ENCODE assay signal across 11 mouse cellular contexts in the genomic region with DNA sequence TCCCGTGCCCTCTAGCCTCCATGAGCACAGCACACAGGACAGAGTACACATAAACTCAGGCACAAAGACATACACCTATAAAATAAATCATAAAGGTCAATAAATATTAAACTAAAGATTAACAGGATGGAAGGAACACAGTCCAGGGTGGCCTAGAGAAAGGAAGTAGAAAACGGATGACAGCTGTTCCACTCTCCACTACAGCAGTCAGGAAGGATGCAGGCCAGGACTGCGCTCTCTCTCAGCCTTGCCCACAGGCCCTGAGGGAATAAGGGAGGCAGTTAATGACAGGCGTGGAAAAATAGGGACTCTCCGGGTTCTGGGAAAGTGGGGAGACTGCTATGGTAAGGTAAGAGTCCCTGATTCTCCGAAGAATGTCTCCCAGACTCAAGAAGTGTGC. TPM values are rescaled to one million over a fixed set of nuclear protein-coding genes. Genes with fewer than 3 reads are reported as not detected.
A peak's percentile ranks its signal among the peaks of the same experiment; 100 is the strongest.
DNase-seq lines count a peak whose midpoint lies in the region; ATAC-seq and TF ChIP-seq lines count a peak whose summit lies in the region.
"Had no signal": no experiment of that assay in that cellular context is flagged by ENCODE, and none has a peak within 500 bp of the region (broad histone marks: within the 10 kb centered on the region; RNA-seq: fewer than 3 reads in every experiment).

No protein-coding gene starts in this region.

- H3K27me3 ChIP-seq in liver, embryonic 16.5 days (ENCODE audit: control insufficient read depth, insufficient read depth, low read depth, low read length) = no peaks in the 10 kb centered on the region
- H3K27me3 ChIP-seq in liver, postnatal 0 days (ENCODE audit: insufficient read depth, low read length) = no peaks in the 10 kb centered on the region
- H3K27me3 ChIP-seq in MEL (ENCODE audit: control insufficient read depth in 1 of 2, insufficient read depth in 2 of 2, low read length in 2 of 2) (no peaks in the 10 kb centered on the region), myocyte (ENCODE audit: control insufficient read depth, insufficient read depth, insufficient read length) (no peaks in the 10 kb centered on the region)
- H3K27me3 ChIP-seq: midbrain, embryonic 12.5 days had no signal

- no peak overlapping the region for H3K4me2 ChIP-seq in liver, embryonic 16.5 days (ENCODE audit: low read depth, low read length)
- H3K4me2 ChIP-seq in liver, postnatal 0 days (ENCODE audit: low read depth, low read length) = no peak overlapping the region
- peak overlapping the region; percentile 44 for H3K4me2 ChIP-seq in myocyte (ENCODE audit: low read depth)
- H3K4me2 ChIP-seq: midbrain, embryonic 12.5 days had no signal

- H3K79me2 ChIP-seq in MEL (ENCODE audit: control insufficient read depth, insufficient read depth, low read length, poor library complexity) (no peaks in the 10 kb centered on the region), myocyte (ENCODE audit: control insufficient read depth, insufficient read depth) (no peaks in the 10 kb centered on the region)

- DNase-seq in gastrocnemius, adult 2 months = no peak
- DNase-seq in gastrocnemius, postnatal 25 days = no peak
- no peak for DNase-seq in liver, postnatal 0 days
- DNase-seq in MEL (ENCODE audit: low read depth, low spot score) = no peak
- DNase-seq in frontal cortex, postnatal 36 days (ENCODE audit: low spot score in 2 of 2) = no peak
- DNase-seq in thymus, postnatal 25 days = no peak

- WGBS in liver, embryonic 16.5 days (ENCODE audit: insufficient replicate concordance) = 65% methylated on average over 6 of the region's 6 CpGs
- 70% methylated on average over 6 of the region's 6 CpGs for WGBS in liver, postnatal 0 days (ENCODE audit: insufficient replicate concordance)

- H3K27ac ChIP-seq in gastrocnemius, adult 2 months = peak overlapping the region; percentile 56
- H3K27ac ChIP-seq in liver, embryonic 16.5 days (ENCODE audit: low read length) = no peak overlapping the region
- no peak overlapping the region for H3K27ac ChIP-seq in liver, postnatal 0 days (ENCODE audit: low read depth)
- H3K27ac ChIP-seq in MEL (ENCODE audit: control insufficient read depth, low read depth, low read length) = no peak overlapping the region
- H3K27ac ChIP-seq: liver, embryonic 14.5 days; midbrain, embryonic 12.5 days had no signal

- intact Hi-C loops in gastrocnemius, adult 2 months (cut with DNase I) = loop anchor here (2.0 to 5.0 kb wide), 2 partner anchors 44 to 261 kb away; partner anchors contain the start of gene Tbrg4

- TF ChIP-seq POLR2A in MEL (IDR thresholded peaks at IDR 0.05; ENCODE audit: control insufficient read depth in 1 of 2, insufficient read depth in 1 of 2, low read depth in 1 of 2, low read length in 2 of 2, poor library complexity in 1 of 2) = 0 out of 4 replicates have a peak, but pooled peaks of 1 of the 2 experiments have one; percentile 2
- no peak for TF ChIP-seq POLR2A in myocyte (IDR thresholded peaks at IDR 0.05; ENCODE audit: insufficient read length, low read depth)

- no peak for TF ChIP-seq CTCF in gastrocnemius, adult 2 months (IDR thresholded peaks at IDR 0.05)
- TF ChIP-seq CTCF in liver, postnatal 0 days (IDR thresholded peaks at IDR 0.05; ENCODE audit: low read depth) = no peak
- TF ChIP-seq CTCF in MEL (IDR thresholded peaks at IDR 0.05 in 2 of 3, conservative IDR thresholded peaks at IDR 0.05 in 1 of 3; ENCODE audit: control insufficient read depth in 1 of 3, insufficient read depth in 1 of 3, low read depth in 2 of 3, low read length in 3 of 3, poor library complexity in 1 of 3, severe bottlenecking in 1 of 3) = no peak

- no peak for TF ChIP-seq EP300 in liver, postnatal 0 days (IDR thresholded peaks at IDR 0.05; ENCODE audit: low read depth)
- no peak for TF ChIP-seq EP300 in MEL (IDR thresholded peaks at IDR 0.05; ENCODE audit: low read depth in 1 of 2, low read length in 2 of 2)

- H3K4me1 ChIP-seq in liver, embryonic 16.5 days (ENCODE audit: control insufficient read depth, low read depth, low read length) = peaks cover 3% of the 10 kb centered on the region; the same call in 1 of the 2 replicates
- peaks cover 9% of the 10 kb centered on the region for H3K4me1 ChIP-seq in liver, postnatal 0 days (ENCODE audit: insufficient read depth)
- H3K4me1 ChIP-seq in MEL (ENCODE audit: control insufficient read depth in 1 of 2, insufficient read depth in 2 of 2, low read length in 2 of 2) = peaks cover 0 to 14% of the 10 kb centered on the region in 2 experiments; a peak in 1 of 4 replicates
- H3K4me1 ChIP-seq: midbrain, embryonic 12.5 days had no signal

- ATAC-seq in liver, embryonic 16.5 days (ENCODE audit: low read depth) = 0 out of 2 replicates have a peak, but pooled peaks have one; percentile 12
- ATAC-seq in liver, postnatal 0 days = no peak

- no peaks in the 10 kb centered on the region for H3K9me3 ChIP-seq in liver, embryonic 16.5 days (replicated peaks; ENCODE audit: control insufficient read depth, low read length)
- no peaks in the 10 kb centered on the region for H3K9me3 ChIP-seq in liver, postnatal 0 days (ENCODE audit: low read length)
- no peaks in the 10 kb centered on the region for H3K9me3 ChIP-seq in MEL (replicated peaks; ENCODE audit: insufficient read depth, low read length)
- H3K9me3 ChIP-seq: midbrain, embryonic 12.5 days had no signal

- no peaks in the 10 kb centered on the region for H3K36me3 ChIP-seq in liver, embryonic 16.5 days (ENCODE audit: control insufficient read depth, insufficient read depth)
- H3K36me3 ChIP-seq in liver, postnatal 0 days (replicated peaks; ENCODE audit: insufficient read depth, low read length) = no peaks in the 10 kb centered on the region
- H3K36me3 ChIP-seq in MEL (ENCODE audit: control insufficient read depth in 1 of 2, insufficient read depth in 2 of 2, low read length in 2 of 2) = peaks cover 0 to 8% of the 10 kb centered on the region in 2 experiments; a peak in 2 of 4 replicates
- no peaks in the 10 kb centered on the region for H3K36me3 ChIP-seq in myocyte (ENCODE audit: control insufficient read depth, insufficient read depth)
- H3K36me3 ChIP-seq: midbrain, embryonic 12.5 days had no signal

- H3K9ac ChIP-seq in liver, embryonic 16.5 days (ENCODE audit: low read depth, low read length) = no peak overlapping the region
- no peak overlapping the region for H3K9ac ChIP-seq in liver, postnatal 0 days (replicated peaks)
- H3K9ac ChIP-seq in MEL (ENCODE audit: control insufficient read depth, low read depth, low read length, poor library complexity, severe bottlenecking) = peak overlapping the region; percentile 12
- H3K9ac ChIP-seq: liver, embryonic 14.5 days; midbrain, embryonic 12.5 days had no signal

- TF ChIP-seq RAD21 in MEL (IDR thresholded peaks at IDR 0.05; ENCODE audit: low read depth, low read length) = no peak

- H3K4me3 ChIP-seq in gastrocnemius, adult 2 months = no peak overlapping the region
- no peak overlapping the region for H3K4me3 ChIP-seq in liver, embryonic 16.5 days (ENCODE audit: low read depth, low read length)
- no peak overlapping the region for H3K4me3 ChIP-seq in liver, postnatal 0 days (ENCODE audit: low read depth, low read length)
- H3K4me3 ChIP-seq in MEL (ENCODE audit: control insufficient read depth in 1 of 2, insufficient read depth in 1 of 2, low read depth in 2 of 2, low read length in 2 of 2) = no peak overlapping the region
- H3K4me3 ChIP-seq in myocyte = no peak overlapping the region
- H3K4me3 ChIP-seq: erythroblast, embryonic 14.5 days; midbrain, embryonic 12.5 days had no signal

- H3ac ChIP-seq in myocyte (ENCODE audit: control insufficient read depth, insufficient read length) = no peak overlapping the region

TF ChIP-seq in MEL, 35 proteins besides CTCF, POLR2A, EP300 and RAD21 (continues in another document):
- no peak for TF ChIP-seq UBTF (IDR thresholded peaks at IDR 0.05; ENCODE audit: borderline replicate concordance, insufficient read depth, low read depth, low read length)
- no peak for TF ChIP-seq ZC3H11A (IDR thresholded peaks at IDR 0.05; ENCODE audit: low read depth, low read length)
- TF ChIP-seq ZMIZ1 (IDR thresholded peaks at IDR 0.05; ENCODE audit: low read depth, low read length) = no peak
- TF ChIP-seq NRF1 (IDR thresholded peaks at IDR 0.05; ENCODE audit: insufficient read depth, low read depth, low read length, poor library complexity, severe bottlenecking) = no peak
- TF ChIP-seq POLR2AphosphoS5 (IDR thresholded peaks at IDR 0.05; ENCODE audit: borderline replicate concordance, low read depth, low read length) = no peak
- TF ChIP-seq ZKSCAN1 (IDR thresholded peaks at IDR 0.05; ENCODE audit: low read depth, low read length) = no peak
- TF ChIP-seq USF1 (IDR thresholded peaks at IDR 0.05; ENCODE audit: low read depth, low read length) = no peak

TF ChIP-seq in myocyte, 11 proteins besides CTCF, POLR2A, EP300 and RAD21 (continues in another document):
- TF ChIP-seq REST (IDR thresholded peaks at IDR 0.05; ENCODE audit: insufficient read depth, insufficient read length) (no peak), MYOD1 (IDR thresholded peaks at IDR 0.05; ENCODE audit: control insufficient read depth in 1 of 3, insufficient read length in 2 of 3, low read depth in 2 of 3) (no peak), POLR2AphosphoS2 (IDR thresholded peaks at IDR 0.05; ENCODE audit: insufficient read length, low read depth) (no peak), MAX (IDR thresholded peaks at IDR 0.05; ENCODE audit: low read depth) (no peak), CEBPB (IDR thresholded peaks at IDR 0.05; ENCODE audit: insufficient read depth, poor library complexity, severe bottlenecking) (no peak), TCF3 (IDR thresholded peaks at IDR 0.05; ENCODE audit: insufficient read length, low read depth) (no peak), E2F4 (IDR thresholded peaks at IDR 0.05; ENCODE audit: insufficient read depth) (no peak), USF1 (IDR thresholded peaks at IDR 0.05; ENCODE audit: low read depth) (no peak)

RNA-seq across cellular contexts. Expression of gene Zmiz2, which starts 22.4 kb away (rescaled TPM):
- 10 to 100 TPM; 45.4 to 52.0 TPM for total RNA-seq in gastrocnemius, adult 2 months (2021)
- 10 to 100 TPM; 37.4 to 43.0 TPM for total RNA-seq in gastrocnemius, postnatal 25 days (2021)
- polyA plus RNA-seq in liver, embryonic 16.5 days (2015; fragmentation: Nextera tagmentation; extraction: Ambion mirVana) = 3.3 and 3.7 TPM in 2 replicates
- polyA plus RNA-seq in liver, postnatal 0 days (2015; fragmentation: Nextera tagmentation; extraction: Ambion mirVana) = 3.4 and 3.7 TPM in 2 replicates
- total RNA-seq in MEL (2012; rRNA removed) = 12.3 and 12.8 TPM in 2 replicates
- polyA plus RNA-seq in MEL (2012; ENCODE audit: insufficient read depth in 1 of 2, insufficient read length in 2 of 2, low read depth in 1 of 2, low replicate concordance in 2 of 2, missing spikeins in 1 of 2) = 10 to 100 TPM; 35.5 to 90.3 TPM
- polyA plus RNA-seq in myocyte (2012; fragmentation: generic; extraction: Trizol) = 37.1 TPM

RNA-seq across cellular contexts. Expression of gene Ppia, which starts 48.8 kb away (rescaled TPM):
- 100 to 1,000 TPM; 205 to 209 TPM for total RNA-seq in gastrocnemius, adult 2 months (2021)
- total RNA-seq in gastrocnemius, postnatal 25 days (2021) = 100 to 1,000 TPM; 197 to 277 TPM
- 2,023 and 2,306 TPM in 2 replicates for polyA plus RNA-seq in liver, embryonic 16.5 days (2015; fragmentation: Nextera tagmentation; extraction: Ambion mirVana)
- polyA plus RNA-seq in liver, postnatal 0 days (2015; fragmentation: Nextera tagmentation; extraction: Ambion mirVana) = 2,313 and 2,332 TPM in 2 replicates
- total RNA-seq in MEL (2012; rRNA removed) = 7,288 and 8,303 TPM in 2 replicates
- polyA plus RNA-seq in MEL (2012; ENCODE audit: insufficient read depth in 1 of 2, insufficient read length in 2 of 2, low read depth in 1 of 2, low replicate concordance in 2 of 2, missing spikeins in 1 of 2) (1,000 to 10,000 TPM in 1 of 2 experiments, not detected in 1; 3,662 TPM), myocyte (2012; fragmentation: generic; extraction: Trizol) (3,065 TPM)
